Mouse (Mus musculus): ENCODE measurements at regions not wholly inside any gene's neighbourhood (a gene's known extent, or its start where the extent isn't known, plus 50 kb on each side); places are given as distances from the start of the nearest gene placed in this dataset.

GRCm38 (mm10) chr5:73930205-73930604 is 138.0 kb downstream of the Usp46 start:
- 78% methylated on average over 5 of the region's 5 CpGs for WGBS
- ATAC-seq (ENCODE audit: insufficient number of reproducible peaks, low FRiP score): no peak
- no peaks in the 10 kb centered on the region for H3K27me3 ChIP-seq (replicated peaks)
- 0 out of 2 replicates have a peak, but pooled peaks cover 3% of the 10 kb centered on the region for H3K9me3 ChIP-seq (replicated peaks)
- H3K4me1 ChIP-seq (replicated peaks): no peaks in the 10 kb centered on the region; the same call in 1 of the 2 replicates
- H3K4me2 ChIP-seq: no peak overlapping the region
- no peak overlapping the region for H3K27ac ChIP-seq (ENCODE audit: poor library complexity, severe bottlenecking)
- no peaks in the 10 kb centered on the region for H3K36me3 ChIP-seq
- H3K4me3 ChIP-seq: no peak overlapping the region
- H3K9ac ChIP-seq: no peak overlapping the region

- H3K4me3 ChIP-seq: no peak overlapping the region
- no peak for ATAC-seq (ENCODE audit: insufficient number of reproducible peaks, low FRiP score)
- 46% methylated on average over 2 of the region's 2 CpGs for whole genome bisulfite sequencing
- H3K4me1 ChIP-seq (replicated peaks): no peaks in the 10 kb centered on the region
- no peak overlapping the region for H3K4me2 ChIP-seq
- no peak overlapping the region for H3K9ac ChIP-seq
- H3K27me3 ChIP-seq (replicated peaks): no peaks in the 10 kb centered on the region
- no peaks in the 10 kb centered on the region for H3K36me3 ChIP-seq
- H3K27ac ChIP-seq (ENCODE audit: poor library complexity, severe bottlenecking): no peak overlapping the region
- H3K9me3 ChIP-seq (replicated peaks): no peaks in the 10 kb centered on the region
Measured at GRCm38 (mm10) chr5:73937799-73938198, 130.4 kb downstream of the Usp46 start.

GRCm38 (mm10) chr5:73938450-73938849 is 129.8 kb downstream of the Usp46 start:
- Histone ChIP-seq H3K27me3 (replicated peaks) (no peaks in the 10 kb centered on the region), H3K4me2 (no peak overlapping the region), H3K27ac (ENCODE audit: poor library complexity, severe bottlenecking) (no peak overlapping the region), H3K4me3 (no peak overlapping the region), H3K4me1 (replicated peaks) (no peaks in the 10 kb centered on the region), H3K36me3 (no peaks in the 10 kb centered on the region), H3K9ac (no peak overlapping the region), H3K9me3 (replicated peaks) (no peaks in the 10 kb centered on the region)
- WGBS: 44% methylated on average over 4 of the region's 4 CpGs
- no peak for ATAC-seq (ENCODE audit: insufficient number of reproducible peaks, low FRiP score)

- H3K27ac ChIP-seq (ENCODE audit: poor library complexity, severe bottlenecking): no peak overlapping the region
- H3K4me2 ChIP-seq: no peak overlapping the region
- no peak overlapping the region for H3K9ac ChIP-seq
- H3K27me3 ChIP-seq (replicated peaks): no peaks in the 10 kb centered on the region
- no peaks in the 10 kb centered on the region for H3K9me3 ChIP-seq (replicated peaks)
- no peaks in the 10 kb centered on the region for H3K36me3 ChIP-seq
- no peak overlapping the region for H3K4me3 ChIP-seq
- no peak for ATAC-seq (ENCODE audit: insufficient number of reproducible peaks, low FRiP score)
- no peaks in the 10 kb centered on the region for H3K4me1 ChIP-seq (replicated peaks)
- 72% methylated on average over 3 of the region's 3 CpGs for WGBS
Measured at GRCm38 (mm10) chr5:73942950-73943349, 125.3 kb downstream of the Usp46 start.

- Histone ChIP-seq H3K27me3 (replicated peaks) (no peaks in the 10 kb centered on the region), H3K9me3 (replicated peaks) (no peaks in the 10 kb centered on the region), H3K4me3 (no peak overlapping the region), H3K4me2 (no peak overlapping the region), H3K36me3 (no peaks in the 10 kb centered on the region), H3K9ac (no peak overlapping the region), H3K27ac (ENCODE audit: poor library complexity, severe bottlenecking) (no peak overlapping the region), H3K4me1 (replicated peaks) (no peaks in the 10 kb centered on the region)
- ATAC-seq (ENCODE audit: insufficient number of reproducible peaks, low FRiP score): no peak
- 88% methylated on average over 3 of the region's 3 CpGs for WGBS
Measured at GRCm38 (mm10) chr5:73945671-73946070, 122.6 kb downstream of the Usp46 start.

- WGBS: 79% methylated on average over 6 of the region's 6 CpGs
- Histone ChIP-seq H3K27me3 (replicated peaks) (no peaks in the 10 kb centered on the region), H3K4me1 (replicated peaks) (no peaks in the 10 kb centered on the region), H3K27ac (ENCODE audit: poor library complexity, severe bottlenecking) (no peak overlapping the region), H3K9ac (no peak overlapping the region), H3K9me3 (replicated peaks) (no peaks in the 10 kb centered on the region), H3K36me3 (no peaks in the 10 kb centered on the region), H3K4me2 (no peak overlapping the region), H3K4me3 (no peak overlapping the region)
- no peak for ATAC-seq (ENCODE audit: insufficient number of reproducible peaks, low FRiP score)
Measured at GRCm38 (mm10) chr5:73946164-73946563, 122.1 kb downstream of the Usp46 start.

GRCm38 (mm10) chr5:73948031-73948899 is 120.0 kb downstream of the Usp46 start:
- H3K4me2 ChIP-seq: no peak overlapping the region
- no peak overlapping the region for H3K9ac ChIP-seq
- H3K4me1 ChIP-seq (replicated peaks): no peaks in the 10 kb centered on the region
- no peak overlapping the region for H3K4me3 ChIP-seq
- no peaks in the 10 kb centered on the region for H3K9me3 ChIP-seq (replicated peaks)
- H3K27ac ChIP-seq (ENCODE audit: poor library complexity, severe bottlenecking): no peak overlapping the region
- H3K27me3 ChIP-seq (replicated peaks): no peaks in the 10 kb centered on the region
- no peaks in the 10 kb centered on the region for H3K36me3 ChIP-seq
- WGBS: 74% methylated on average over 9 of the region's 9 CpGs
- ATAC-seq (ENCODE audit: insufficient number of reproducible peaks, low FRiP score): no peak

Measured in heart, embryonic 12.5 days (tissue).